Comparison of ENCODE assay signal across 25 mouse cellular contexts in genomic region chr10:59283749-59284148, GRCm38 (mm10). TPM values are rescaled to one million over a fixed set of nuclear protein-coding genes. Genes with fewer than 3 reads are reported as not detected.
DNase-seq lines count a peak whose midpoint lies in the region; ATAC-seq lines count a peak whose summit lies in the region.
"Had no signal": no experiment of that assay in that cellular context is flagged by ENCODE, and none has a peak within 500 bp of the region (broad histone marks: within the 10 kb centered on the region; RNA-seq: fewer than 3 reads in every experiment).

No protein-coding gene starts in this region.

- H3K27me3 ChIP-seq in hindbrain, embryonic 15.5 days = no peaks in the 10 kb centered on the region
- no peaks in the 10 kb centered on the region for H3K27me3 ChIP-seq in hindbrain, embryonic 10.5 days (ENCODE audit: insufficient read depth, poor library complexity, severe bottlenecking)
- H3K27me3 ChIP-seq in embryonic facial prominence, embryonic 10.5 days (replicated peaks; ENCODE audit: low read depth, poor library complexity, severe bottlenecking) = no peaks in the 10 kb centered on the region
- H3K27me3 ChIP-seq: heart, embryonic 15.5 days; Patski had no signal

- no peaks in the 10 kb centered on the region for H3K9me3 ChIP-seq in hindbrain, embryonic 15.5 days
- no peaks in the 10 kb centered on the region for H3K9me3 ChIP-seq in hindbrain, embryonic 10.5 days
- no peaks in the 10 kb centered on the region for H3K9me3 ChIP-seq in embryonic facial prominence, embryonic 10.5 days
- H3K9me3 ChIP-seq: forebrain, embryonic 10.5 days; heart, embryonic 15.5 days had no signal

- WGBS in hindbrain, embryonic 15.5 days = 52% methylated on average over 1 of the region's 1 CpGs
- 29% methylated on average over 1 of the region's 1 CpGs for WGBS in hindbrain, embryonic 10.5 days
- 41% methylated on average over 1 of the region's 1 CpGs for WGBS in embryonic facial prominence, embryonic 10.5 days

- H3K4me1 ChIP-seq in hindbrain, embryonic 15.5 days (replicated peaks) = no peaks in the 10 kb centered on the region
- H3K4me1 ChIP-seq in hindbrain, embryonic 10.5 days (replicated peaks) = no peaks in the 10 kb centered on the region
- H3K4me1 ChIP-seq in embryonic facial prominence, embryonic 10.5 days = peaks cover 11% of the 10 kb centered on the region; the same call in 1 of the 2 replicates

- H3K36me3 ChIP-seq in hindbrain, embryonic 15.5 days = no peaks in the 10 kb centered on the region
- no peaks in the 10 kb centered on the region for H3K36me3 ChIP-seq in hindbrain, embryonic 10.5 days
- no peaks in the 10 kb centered on the region for H3K36me3 ChIP-seq in embryonic facial prominence, embryonic 10.5 days (replicated peaks)
- H3K36me3 ChIP-seq: forebrain, embryonic 10.5 days; heart, embryonic 15.5 days had no signal

- ATAC-seq in hindbrain, embryonic 15.5 days (ENCODE audit: low FRiP score, low read depth) = 0 out of 2 replicates have a peak, but pooled peaks have one; percentile 59
- peak; percentile 51; the same call in 1 of the 2 replicates for ATAC-seq in common myeloid progenitor, adult 5-6 weeks (replicated peaks; ENCODE audit: low read depth, poor library complexity, severe bottlenecking)
- ATAC-seq: activated CD4-positive, CD25-positive, alpha-beta regulatory T cell, adult 4 months; Patski had no signal

- intact Hi-C loops in left cerebral cortex, postnatal 4 days (cut with DNase I) = loop anchor here (10.0 kb wide), 1 partner anchor 59 kb away; the partner anchor contains the start of genes Sept10 and Sowahc

- H3K4me2 ChIP-seq in hindbrain, embryonic 15.5 days = no peak overlapping the region
- H3K4me2 ChIP-seq: heart, embryonic 15.5 days; lung, embryonic 14.5 days had no signal

- no peak for DNase-seq in hindbrain, embryonic 10.5 days (ENCODE audit: low spot score)
- peak; percentile 66 for DNase-seq in A20 (ENCODE audit: low read depth, low spot score)
- peak; percentile 53 for DNase-seq in ES-CJ7 (ENCODE audit: low read depth, low spot score)
- no peak for DNase-seq in left cerebral cortex, postnatal 4 days
- DNase-seq in spleen, adult 12 weeks (ENCODE audit: low spot score) = no peak
- DNase-seq in embryonic facial prominence, embryonic 10.5 days (ENCODE audit: low spot score) = no peak
- DNase-seq: adrenal gland, adult 8-10 months; cerebellum, adult 2 months; cerebellum, postnatal 36 days; gastrocnemius, postnatal 14 days; heart, postnatal 36 days; kidney, adult 11 months; kidney, postnatal 4 days; lung, embryonic 14.5 days; midbrain, embryonic 14.5 days; right cerebral cortex, postnatal 14 days; spleen, adult 18-20 months; thymus, postnatal 25 days had no signal

- H3K4me3 ChIP-seq in hindbrain, embryonic 15.5 days = no peak overlapping the region
- H3K4me3 ChIP-seq in hindbrain, embryonic 10.5 days = no peak overlapping the region
- no peak overlapping the region for H3K4me3 ChIP-seq in embryonic facial prominence, embryonic 10.5 days
- H3K4me3 ChIP-seq: forebrain, embryonic 10.5 days; heart, embryonic 15.5 days had no signal

- H3K9ac ChIP-seq in hindbrain, embryonic 15.5 days = no peak overlapping the region
- H3K9ac ChIP-seq: heart, embryonic 15.5 days; liver, embryonic 14.5 days; lung, embryonic 14.5 days had no signal

- H3K27ac ChIP-seq in hindbrain, embryonic 15.5 days (replicated peaks) = no peak overlapping the region
- no peak overlapping the region for H3K27ac ChIP-seq in hindbrain, embryonic 10.5 days
- H3K27ac ChIP-seq in embryonic facial prominence, embryonic 10.5 days (replicated peaks) = no peak overlapping the region
- H3K27ac ChIP-seq: forebrain, embryonic 10.5 days; heart, embryonic 15.5 days; liver, embryonic 14.5 days had no signal

RNA-seq across cellular contexts. Expression of gene P4ha1, which starts 39.3 kb away (rescaled TPM):
- polyA plus RNA-seq in hindbrain, embryonic 15.5 days (2015; fragmentation: Nextera tagmentation; extraction: Ambion mirVana) = 28.7 and 28.8 TPM in 2 replicates
- 37.2 and 53.0 TPM in 2 replicates for polyA plus RNA-seq in hindbrain, embryonic 10.5 days (2016; fragmentation: Nextera tagmentation; extraction: Ambion mirVana)
- 26.2 and 28.9 TPM in 2 replicates for total RNA-seq in common myeloid progenitor, adult 5-6 weeks (2017)
- total RNA-seq in left cerebral cortex, postnatal 4 days (2021) = 10 to 100 TPM; 21.1 to 21.8 TPM
- 49.3 and 55.7 TPM in 2 replicates for polyA plus RNA-seq in embryonic facial prominence, embryonic 10.5 days (2016; fragmentation: Nextera tagmentation; extraction: Ambion mirVana)

Comparison
In these comparisons a context has a peak if more than half of its experiments do, and no peak if none do; other contexts are left out.
1. DNase-seq: peak in A20 (single experiment) and ES-CJ7 (single experiment); none in hindbrain, embryonic 10.5 days (single experiment), left cerebral cortex, postnatal 4 days (single experiment), spleen, adult 12 weeks (single experiment) and embryonic facial prominence, embryonic 10.5 days (single experiment).